Mouse (Mus musculus): Measurements from ENCODE around the gene Gm15446. TPM values are rescaled to one million over a fixed set of nuclear protein-coding genes. Genes with fewer than 3 reads are reported as not detected.
A peak's percentile ranks its signal among the peaks of the same experiment; 100 is the strongest.
"Not testable (repeated sequence)": the region's sequence is repeated elsewhere in the genome, so short reads cannot be mapped to it uniquely, and the experiment has no call there.

Gm15446 gene
- polyA plus RNA-seq (2014; fragmentation: Nextera tagmentation; extraction: Ambion mirVana) = 0.58 and 0.82 TPM in 2 replicates

DNA sequence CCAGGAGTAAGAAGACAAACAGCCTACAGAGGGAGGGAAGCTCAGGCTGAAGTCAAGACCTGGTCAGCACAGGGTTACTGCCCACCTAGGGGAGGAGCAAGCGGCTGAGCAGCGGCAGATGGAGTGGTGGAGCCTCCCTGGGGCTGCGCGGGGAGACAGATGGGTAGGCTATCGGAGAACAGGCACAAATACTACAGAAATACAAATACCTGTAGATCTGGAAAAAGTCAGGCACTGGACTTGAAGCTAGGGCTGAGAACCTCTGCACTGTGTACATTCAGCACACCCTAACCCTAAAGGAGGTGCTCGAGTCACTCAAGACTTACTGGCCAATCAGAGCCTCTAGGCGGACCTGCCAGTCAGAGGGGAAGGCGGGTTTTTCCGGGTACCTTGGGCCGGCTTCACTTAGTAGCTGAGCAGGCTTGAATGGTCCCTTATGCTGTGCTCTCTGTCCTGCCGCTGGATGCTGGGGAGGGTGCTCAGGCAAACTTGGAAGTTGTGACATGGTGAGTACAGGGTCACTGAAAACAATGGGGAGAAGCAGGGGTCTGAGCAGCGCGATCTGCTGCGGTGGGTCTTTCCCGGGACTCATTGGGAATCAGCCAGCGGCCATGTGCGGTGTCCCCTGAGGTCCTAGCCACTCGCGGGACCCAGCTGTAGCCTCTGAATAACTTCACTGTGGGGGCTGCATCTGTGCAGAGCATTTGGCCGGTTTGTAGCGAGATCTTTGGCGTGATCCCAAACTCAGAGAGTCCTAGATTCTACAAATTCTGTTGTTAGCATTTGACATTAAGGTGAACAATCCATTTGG is at the start of gene Gm15446:
Gene Gm15446 (plus strand): TSS at position 140 of the 811 bp plus-strand sequence.
- H3K27me3 ChIP-seq (replicated peaks; ENCODE audit: control insufficient read depth, insufficient read depth, low read length); H3K27ac ChIP-seq (ENCODE audit: low read depth); H3K36me3 ChIP-seq (ENCODE audit: control insufficient read depth, insufficient read depth, low read length); H3K9me3 ChIP-seq (ENCODE audit: control insufficient read depth, low read length); H3K4me1 ChIP-seq (replicated peaks; ENCODE audit: control insufficient read depth, insufficient read depth, low read length): not testable (repeated sequence)
- Histone ChIP-seq H3K4me2 (ENCODE audit: low read length) (peak within 1 kb of the TSS; percentile 49), H3K4me3 (ENCODE audit: low read depth, low read length) (peak within 1 kb of the TSS; percentile 49), H3K9ac (ENCODE audit: low read length) (peak within 1 kb of the TSS; percentile 47)
- peak; percentile 89 for DNase-seq (ENCODE audit: low spot score)
- ATAC-seq (replicated peaks; ENCODE audit: low FRiP score, low TSS enrichment, low read depth) = peak; percentile 99
- 0% methylated on average over 22 of the region's 22 CpGs for WGBS

DNA sequence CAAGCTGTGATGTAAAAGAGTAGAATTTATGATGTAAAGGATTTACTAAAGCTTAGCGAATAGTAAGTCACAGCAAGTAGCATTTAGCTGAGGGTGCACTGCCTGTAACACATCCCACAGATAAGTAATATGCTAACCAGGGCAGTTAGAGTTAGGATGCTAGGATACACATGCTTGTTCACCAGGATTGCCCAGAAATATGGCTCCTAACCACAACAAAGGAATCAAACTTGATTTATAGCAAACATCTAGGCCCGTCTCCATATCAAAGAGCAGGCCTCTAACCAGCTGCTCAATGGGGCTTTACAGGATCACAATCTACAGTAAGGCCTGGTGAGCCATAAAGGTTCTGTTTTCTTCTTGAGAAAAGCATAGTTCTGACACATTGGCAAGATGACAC is 929 bp downstream of the Gm15446 start:
- not testable (repeated sequence) for DNase-seq (ENCODE audit: low spot score); ATAC-seq (replicated peaks; ENCODE audit: low FRiP score, low TSS enrichment, low read depth); H3K27me3 ChIP-seq (replicated peaks; ENCODE audit: control insufficient read depth, insufficient read depth, low read length); H3K36me3 ChIP-seq (ENCODE audit: control insufficient read depth, insufficient read depth, low read length); H3K9me3 ChIP-seq (ENCODE audit: control insufficient read depth, low read length); H3K4me1 ChIP-seq (replicated peaks; ENCODE audit: control insufficient read depth, insufficient read depth, low read length); H3K27ac ChIP-seq (ENCODE audit: low read depth)
- 8% methylated on average over 2 of the region's 2 CpGs for WGBS
- Histone ChIP-seq H3K9ac (ENCODE audit: low read length) (peak overlapping the region; percentile 47), H3K4me2 (ENCODE audit: low read length) (peak overlapping the region; percentile 49), H3K4me3 (ENCODE audit: low read depth, low read length) (peak overlapping the region; percentile 49)

DNA sequence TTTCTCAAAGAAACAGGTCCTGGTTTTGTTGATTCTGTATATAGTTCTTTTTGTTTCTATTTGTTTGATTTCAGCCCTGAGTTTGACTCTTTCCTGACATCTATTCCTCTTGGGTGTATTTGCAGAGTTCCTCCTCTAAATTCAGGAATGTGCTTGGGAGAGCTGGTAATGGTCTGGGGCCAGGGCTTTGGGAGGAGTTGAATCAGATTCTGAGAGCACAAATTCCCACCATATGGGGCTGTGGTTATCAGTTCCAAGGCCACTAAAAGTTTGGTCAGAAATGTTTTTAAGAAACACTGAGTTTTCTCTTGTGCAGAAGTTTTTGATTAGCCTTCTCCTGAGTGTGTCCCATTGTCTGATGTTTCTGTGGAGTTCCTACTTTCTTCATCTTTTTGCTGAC is 1.7 kb downstream of the Gm15446 start:
- H3K36me3 ChIP-seq (ENCODE audit: control insufficient read depth, insufficient read depth, low read length) = no peaks in the 10 kb centered on the region
- no peak overlapping the region for H3K27ac ChIP-seq (ENCODE audit: low read depth)
- no peaks in the 10 kb centered on the region for H3K27me3 ChIP-seq (replicated peaks; ENCODE audit: control insufficient read depth, insufficient read depth, low read length)
- H3K4me1 ChIP-seq (replicated peaks; ENCODE audit: control insufficient read depth, insufficient read depth, low read length) = no peaks in the 10 kb centered on the region
- no peak overlapping the region for H3K9ac ChIP-seq (ENCODE audit: low read length)
- H3K9me3 ChIP-seq (ENCODE audit: control insufficient read depth, low read length) = no peaks in the 10 kb centered on the region
- no peak overlapping the region for H3K4me2 ChIP-seq (ENCODE audit: low read length)
- DNase-seq (ENCODE audit: low spot score) (no peak), ATAC-seq (replicated peaks; ENCODE audit: low FRiP score, low TSS enrichment, low read depth) (no peak)
- no peak overlapping the region for H3K4me3 ChIP-seq (ENCODE audit: low read depth, low read length)

DNA sequence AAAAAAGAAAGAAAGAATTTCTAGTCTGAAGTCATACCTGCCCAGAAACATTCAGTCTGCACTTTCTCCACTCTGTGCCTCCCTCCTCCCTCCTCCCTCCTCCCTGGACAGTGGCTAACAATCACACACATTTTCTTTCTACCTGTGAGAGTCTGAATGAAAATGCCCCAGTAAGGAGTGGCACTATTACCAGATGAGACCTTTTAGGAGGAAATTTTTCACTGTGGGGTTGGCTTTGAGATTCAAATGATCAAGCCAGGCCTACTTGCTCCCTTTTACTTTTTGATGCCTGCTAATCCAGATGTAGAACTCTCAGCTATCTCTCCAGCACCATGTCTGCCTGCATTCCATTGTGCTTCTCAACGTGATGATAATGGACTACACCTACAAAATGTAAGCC is 27.1 kb downstream of the Gm15446 start:
- WGBS = 84% methylated on average over 1 of the region's 1 CpGs
- Histone ChIP-seq H3K27me3 (replicated peaks; ENCODE audit: control insufficient read depth, insufficient read depth, low read length) (no peaks in the 10 kb centered on the region), H3K4me3 (ENCODE audit: low read depth, low read length) (no peak overlapping the region), H3K36me3 (ENCODE audit: control insufficient read depth, insufficient read depth, low read length) (no peaks in the 10 kb centered on the region), H3K9me3 (ENCODE audit: control insufficient read depth, low read length) (no peaks in the 10 kb centered on the region), H3K4me2 (ENCODE audit: low read length) (no peak overlapping the region), H3K27ac (ENCODE audit: low read depth) (no peak overlapping the region), H3K9ac (ENCODE audit: low read length) (no peak overlapping the region), H3K4me1 (replicated peaks; ENCODE audit: control insufficient read depth, insufficient read depth, low read length) (no peaks in the 10 kb centered on the region)
- DNase-seq (ENCODE audit: low spot score) (no peak), ATAC-seq (replicated peaks; ENCODE audit: low FRiP score, low TSS enrichment, low read depth) (no peak)

DNA sequence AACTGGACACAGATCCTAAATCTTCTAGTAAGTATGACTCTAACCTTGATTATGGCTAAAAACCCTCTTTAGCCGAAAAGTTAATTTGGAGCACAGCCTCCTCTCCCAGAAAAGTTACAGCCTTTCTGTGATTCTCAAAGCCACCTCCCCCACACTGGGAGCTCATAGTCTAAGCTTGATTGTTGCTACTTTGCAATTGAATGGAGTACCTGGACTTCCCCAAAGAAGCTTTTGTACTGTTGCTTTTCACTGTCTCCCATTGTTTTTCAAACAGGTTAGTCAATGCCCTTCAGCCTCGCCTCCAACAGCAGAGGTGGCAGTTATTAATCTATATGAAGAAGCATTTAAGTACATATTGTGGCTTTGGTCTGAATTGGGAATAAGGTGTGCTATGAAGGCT is 57.5 kb downstream of the Gm15446 start:
- H3K4me3 ChIP-seq (ENCODE audit: low read depth, low read length); H3K27me3 ChIP-seq (replicated peaks; ENCODE audit: control insufficient read depth, insufficient read depth, low read length); H3K4me2 ChIP-seq (ENCODE audit: low read length); H3K36me3 ChIP-seq (ENCODE audit: control insufficient read depth, insufficient read depth, low read length); H3K9ac ChIP-seq (ENCODE audit: low read length); H3K27ac ChIP-seq (ENCODE audit: low read depth); H3K9me3 ChIP-seq (ENCODE audit: control insufficient read depth, low read length); H3K4me1 ChIP-seq (replicated peaks; ENCODE audit: control insufficient read depth, insufficient read depth, low read length); ATAC-seq (replicated peaks; ENCODE audit: low FRiP score, low TSS enrichment, low read depth); DNase-seq (ENCODE audit: low spot score): not testable (repeated sequence)
- WGBS = 82% methylated on average over 2 of the region's 2 CpGs

Other genes starting within 250 kb of the Gm15446 start
- gene 5430403G16Rik, start 232.4 kb upstream of the Gm15446 start, polyA plus RNA-seq (2014; fragmentation: Nextera tagmentation; extraction: Ambion mirVana) = 3.3 and 3.4 TPM in 2 replicates
- gene 4930522L14Rik, start 171.5 kb upstream of the Gm15446 start, polyA plus RNA-seq (2014; fragmentation: Nextera tagmentation; extraction: Ambion mirVana) = 12.1 and 13.1 TPM in 2 replicates
- 19.5 and 20.0 TPM in 2 replicates for gene Zfp932, start 73.1 kb downstream of the Gm15446 start, polyA plus RNA-seq (2014; fragmentation: Nextera tagmentation; extraction: Ambion mirVana)
- gene Gm17655, start 149.1 kb downstream of the Gm15446 start, polyA plus RNA-seq (2014; fragmentation: Nextera tagmentation; extraction: Ambion mirVana) = 3.0 TPM in 2 replicates
- 0.69 and 1.1 TPM in 2 replicates for gene Gm35315, start 171.0 kb downstream of the Gm15446 start, polyA plus RNA-seq (2014; fragmentation: Nextera tagmentation; extraction: Ambion mirVana)
- gene Plcxd1, start 176.6 kb downstream of the Gm15446 start, polyA plus RNA-seq (2014; fragmentation: Nextera tagmentation; extraction: Ambion mirVana) = 0.74 and 0.86 TPM in 2 replicates
- gene Gtpbp6, start 184.8 kb downstream of the Gm15446 start, polyA plus RNA-seq (2014; fragmentation: Nextera tagmentation; extraction: Ambion mirVana) = 29.3 and 31.0 TPM in 2 replicates
- gene Zfp605, start 186.7 kb downstream of the Gm15446 start, polyA plus RNA-seq (2014; fragmentation: Nextera tagmentation; extraction: Ambion mirVana) = 3.5 and 5.1 TPM in 2 replicates
- gene Chfr, start 212.4 kb downstream of the Gm15446 start, polyA plus RNA-seq (2014; fragmentation: Nextera tagmentation; extraction: Ambion mirVana) = 35.7 and 41.1 TPM in 2 replicates